Mouse (Mus musculus) spleen, adult 2 months (tissue): ENCODE results near the gene Creb5.

Experiments used
- CTCF ChIP-seq: fragments of 200-500 bp; IDR thresholded peaks from 2 replicates; pipeline ENCODE4 v1.5.1; 2011; ENCODE audit warnings: mild to moderate bottlenecking, inconsistent platforms; ENCODE audit not compliant: insufficient read depth, insufficient read length, insufficient replicate concordance; ENCODE audit errors: extremely low read depth
- POLR2A ChIP-seq: fragments of 200-500 bp; IDR thresholded peaks from 2 replicates; pipeline ENCODE4 v1.6.1; 2011; ENCODE audit warnings: low read depth, low read length, inconsistent platforms

GRCm38 (mm10) chr6:53397797-53398196, 110.7 kb downstream of the Creb5 start:
- TF ChIP-seq CTCF (no peak), POLR2A (no peak)
